Mouse (Mus musculus) forebrain, embryonic 16.5 days (tissue): ENCODE results near the gene Celf2. TPM values are rescaled to one million over a fixed set of nuclear protein-coding genes. Genes with fewer than 3 reads are reported as not detected.

Source experiments
- ATAC-seq: fragments of 200-750 bp; cut with Nextera tagmentation; 2 replicates; pipeline ENCODE4 v1.8.0; 2017; ENCODE audit warnings: mild to moderate bottlenecking, moderate library complexity
- H3K27ac ChIP-seq: fragments of 300-500 bp; sonication (generic); 2 replicates; pipeline ENCODE4 v1.5.1; 2014; ENCODE audit warnings: low read length, control low read depth
- H3K27me3 ChIP-seq: fragments of 300-500 bp; sonication (generic); replicated peaks from 2 replicates; pipeline ENCODE4 v1.6.1; 2014; ENCODE audit warnings: low read length; ENCODE audit not compliant: control insufficient read depth, insufficient read depth
- H3K36me3 ChIP-seq: fragments of 300-500 bp; sonication (generic); 2 replicates; pipeline ENCODE4 v1.6.1; 2014; ENCODE audit not compliant: control insufficient read depth, insufficient read depth
- H3K4me1 ChIP-seq: fragments of 300-500 bp; sonication (generic); replicated peaks from 2 replicates; pipeline ENCODE4 v1.6.1; 2014; ENCODE audit warnings: low read length; ENCODE audit not compliant: control insufficient read depth, insufficient read depth
- H3K4me2 ChIP-seq: fragments of 300-500 bp; sonication (generic); 2 replicates; pipeline ENCODE4 v1.6.1; 2014; ENCODE audit warnings: mild to moderate bottlenecking, low read length, control low read depth
- H3K4me3 ChIP-seq: fragments of 300-500 bp; sonication (generic); replicated peaks from 2 replicates; pipeline ENCODE4 v1.5.1; 2014; ENCODE audit warnings: mild to moderate bottlenecking, low read length, control low read depth
- H3K9ac ChIP-seq: fragments of 300-500 bp; sonication (generic); replicated peaks from 2 replicates; pipeline ENCODE4 v1.6.1; 2014; ENCODE audit warnings: low read depth, low read length, control low read depth
- H3K9me3 ChIP-seq: fragments of 300-500 bp; sonication (generic); 2 replicates; pipeline ENCODE4 v1.6.1; 2016; ENCODE audit warnings: low read length; ENCODE audit not compliant: control insufficient read depth
- WGBS: fragments of 180-500 bp; shearing (Covaris S2); extraction: QIAGEN DNeasy Blood & Tissue Kit; methylation state at CpG from one replicate; pipeline ENCODE4 v1.1.7; 2014; 5-methylcytosine and 5-hydroxymethylcytosine counted together
- polyA plus RNA-seq: library from polyadenylated mRNA; unstranded; fragments of >200 nt; fragmentation: Nextera tagmentation; extraction: Ambion mirVana; gene quantifications from 2 replicates; pipeline ENCODE4 v1.2.1, GENCODE M21; 2015

The Celf2 gene
- polyA plus RNA-seq, 1 experiment from 2014 or later = 348 TPM

DNA sequence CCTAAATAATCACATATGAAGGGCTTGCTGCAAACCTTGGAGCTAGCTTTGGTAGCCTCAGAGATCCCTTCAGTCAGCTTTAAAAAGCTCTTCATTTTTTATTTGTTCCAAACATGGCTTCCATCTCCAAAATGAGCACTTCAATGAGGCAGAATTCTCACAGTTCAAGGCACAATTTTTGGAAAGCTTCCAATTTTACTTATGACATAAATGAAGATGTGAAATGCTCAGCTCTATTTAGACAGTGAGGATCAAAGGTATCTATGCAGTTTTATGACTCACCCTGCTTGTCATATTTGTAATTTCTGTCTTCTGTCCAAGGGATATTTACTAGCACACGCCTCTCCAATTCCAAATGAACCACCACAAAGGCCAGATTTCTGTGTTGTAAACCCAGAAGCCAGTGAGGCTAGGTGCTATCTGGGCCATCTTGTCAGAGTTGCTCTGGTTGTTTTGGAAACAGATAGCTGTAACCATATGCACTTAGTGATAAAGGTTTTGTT lies 940.3 kb downstream of the Celf2 start:
- no peak overlapping the region for H3K4me3 ChIP-seq
- no peaks in the 10 kb centered on the region for H3K27me3 ChIP-seq
- H3K9me3 ChIP-seq = no peaks in the 10 kb centered on the region
- no peaks in the 10 kb centered on the region for H3K36me3 ChIP-seq
- H3K27ac ChIP-seq = no peak overlapping the region
- no peak for ATAC-seq
- WGBS = 84% methylated on average over 1 of the region's 1 CpGs
- peaks cover 7% of the 10 kb centered on the region for H3K4me1 ChIP-seq
- H3K4me2 ChIP-seq = no peak overlapping the region
- no peak overlapping the region for H3K9ac ChIP-seq

DNA sequence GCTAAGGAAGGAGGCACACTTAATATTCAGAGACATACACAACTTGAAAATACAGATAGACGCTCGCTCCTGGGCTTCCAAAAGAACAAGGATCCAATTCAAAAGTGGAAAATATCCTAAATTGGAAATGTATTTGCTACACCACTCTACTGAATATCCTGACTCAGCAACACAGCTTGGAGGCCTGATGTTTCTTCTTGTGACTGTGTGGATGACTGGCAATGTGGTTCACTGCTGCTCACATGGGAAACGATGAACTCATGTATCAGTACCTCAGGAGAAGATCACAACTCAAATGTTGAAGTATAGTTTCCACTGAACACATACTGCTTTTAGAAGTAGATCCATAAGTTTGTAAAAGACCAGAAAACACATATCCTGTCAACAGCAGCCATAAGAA lies 944.2 kb downstream of the Celf2 start:
- WGBS = 87% methylated on average over 3 of the region's 3 CpGs
- ATAC-seq = no peak
- no peak overlapping the region for H3K4me2 ChIP-seq

GRCm38 (mm10) chr2:6561337-6561736 lies 948.0 kb downstream of the Celf2 start:
- H3K36me3 ChIP-seq = peaks cover 12% of the 10 kb centered on the region
- WGBS = 96% methylated on average over 3 of the region's 3 CpGs
- no peak overlapping the region for H3K9ac ChIP-seq
- no peaks in the 10 kb centered on the region for H3K27me3 ChIP-seq
- H3K4me2 ChIP-seq = no peak overlapping the region
- no peak for ATAC-seq
- no peak overlapping the region for H3K27ac ChIP-seq
- no peaks in the 10 kb centered on the region for H3K4me1 ChIP-seq
- no peak overlapping the region for H3K4me3 ChIP-seq
- no peaks in the 10 kb centered on the region for H3K9me3 ChIP-seq

More for the DNA sequence above, 944.2 kb downstream of the Celf2 start:
- H3K27ac ChIP-seq = no peak overlapping the region
- H3K9ac ChIP-seq = no peak overlapping the region
- H3K36me3 ChIP-seq = no peaks in the 10 kb centered on the region
- peaks cover 3% of the 10 kb centered on the region; the same call in 1 of the 2 replicates for H3K4me1 ChIP-seq
- H3K4me3 ChIP-seq = no peak overlapping the region
- no peaks in the 10 kb centered on the region for H3K9me3 ChIP-seq
- H3K27me3 ChIP-seq = no peaks in the 10 kb centered on the region

DNA sequence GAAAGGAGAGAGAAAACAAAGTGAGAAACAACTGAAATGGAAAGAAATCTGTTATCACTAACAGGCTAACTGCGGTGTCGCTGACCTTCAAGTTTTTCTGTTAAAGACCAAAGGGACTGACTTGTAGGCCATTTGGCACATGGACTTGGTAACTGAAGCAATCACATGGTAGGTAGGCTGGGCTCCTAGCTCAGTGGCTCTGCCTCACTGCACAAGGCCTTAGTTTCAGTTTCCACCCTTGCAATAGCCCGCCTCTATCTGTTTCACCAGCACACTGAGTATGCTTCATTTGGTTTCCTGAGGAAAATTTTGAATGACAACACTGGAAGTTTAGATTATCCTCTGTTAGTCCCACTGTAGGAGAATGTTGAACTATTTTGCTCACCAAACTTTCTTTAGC lies 948.6 kb downstream of the Celf2 start:
- whole genome bisulfite sequencing = 98% methylated on average over 3 of the region's 3 CpGs
- no peak for ATAC-seq
- H3K4me3 ChIP-seq = no peak overlapping the region
- H3K36me3 ChIP-seq = peaks cover 12% of the 10 kb centered on the region
- H3K27ac ChIP-seq = no peak overlapping the region
- no peak overlapping the region for H3K9ac ChIP-seq
- no peaks in the 10 kb centered on the region for H3K27me3 ChIP-seq
- H3K9me3 ChIP-seq = no peaks in the 10 kb centered on the region
- H3K4me1 ChIP-seq = no peaks in the 10 kb centered on the region
- H3K4me2 ChIP-seq = no peak overlapping the region

DNA sequence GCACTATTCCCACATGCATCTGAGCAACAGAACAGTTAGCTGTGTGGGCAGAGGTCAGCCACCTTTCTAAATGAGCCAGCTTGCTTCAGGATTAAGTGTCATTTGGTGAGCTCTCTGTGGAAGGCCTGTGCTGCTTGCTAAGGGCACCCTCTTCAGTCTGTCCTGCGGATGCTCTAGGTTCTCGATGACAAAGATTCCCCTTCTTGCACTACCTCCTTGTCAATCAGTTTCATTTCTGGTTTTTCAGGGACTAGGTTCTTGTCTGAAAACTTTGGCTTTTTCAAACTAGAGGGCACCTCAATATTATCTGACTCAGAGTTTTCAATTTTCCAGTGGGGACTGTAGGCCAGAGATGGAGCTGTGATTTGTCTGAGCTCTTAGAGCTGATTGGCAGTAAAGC lies 949.8 kb downstream of the Celf2 start:
- 96% methylated on average over 2 of the region's 2 CpGs for WGBS
- H3K9ac ChIP-seq = no peak overlapping the region
- no peaks in the 10 kb centered on the region for H3K4me1 ChIP-seq
- ATAC-seq = no peak
- H3K9me3 ChIP-seq = no peaks in the 10 kb centered on the region
- H3K27me3 ChIP-seq = no peaks in the 10 kb centered on the region
- no peak overlapping the region for H3K4me3 ChIP-seq
- no peak overlapping the region for H3K27ac ChIP-seq
- H3K4me2 ChIP-seq = no peak overlapping the region
- peaks cover 16% of the 10 kb centered on the region for H3K36me3 ChIP-seq

DNA sequence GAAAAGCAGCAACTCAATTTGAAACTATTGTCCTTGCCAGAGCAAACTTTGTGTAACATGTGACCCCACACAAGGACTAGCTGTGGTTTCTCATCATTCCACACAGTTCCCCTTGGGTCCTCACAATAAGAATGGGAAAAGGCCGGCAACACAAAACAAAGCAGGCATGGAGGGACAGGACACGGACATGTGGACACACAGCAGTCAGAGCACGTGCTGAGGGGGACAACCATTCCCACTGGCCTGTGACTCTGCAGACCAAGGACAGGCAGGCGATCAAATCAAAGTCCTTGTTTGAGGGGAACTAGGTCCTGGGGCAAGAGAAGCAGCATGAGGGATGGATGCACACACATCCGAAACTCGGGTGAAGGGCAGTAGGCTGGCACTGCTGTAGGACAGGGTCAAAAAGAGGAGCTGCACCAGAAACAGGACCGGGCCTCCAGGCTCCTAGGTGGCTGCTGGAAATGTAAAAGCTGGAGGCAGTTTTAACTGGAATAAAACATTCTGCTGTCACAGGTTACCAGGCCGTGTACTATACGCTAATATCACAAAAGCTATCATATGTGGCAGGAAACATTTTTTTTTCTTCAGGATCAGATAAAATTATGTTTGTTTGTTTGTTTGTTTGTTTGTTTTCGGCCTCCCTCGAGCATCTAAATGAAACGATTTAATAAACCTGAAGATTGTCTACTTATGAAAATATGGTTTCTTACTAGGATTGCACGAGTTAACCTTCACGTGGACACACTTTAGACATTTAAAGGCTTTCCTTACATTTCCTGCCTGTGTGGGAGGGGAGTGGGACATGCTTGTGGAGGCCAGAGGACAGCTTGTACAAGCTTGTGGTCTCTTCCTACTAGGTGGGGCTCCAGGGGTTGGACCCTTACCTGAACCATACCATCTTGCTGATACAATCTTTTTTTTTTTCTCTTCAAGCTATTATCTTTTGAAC lies 950.8 kb downstream of the Celf2 start:
- Histone ChIP-seq H3K27ac (no peak overlapping the region), H3K9me3 (no peaks in the 10 kb centered on the region), H3K4me2 (no peak overlapping the region), H3K4me3 (no peak overlapping the region), H3K4me1 (no peaks in the 10 kb centered on the region; the same call in 1 of the 2 replicates), H3K36me3 (peaks cover 18% of the 10 kb centered on the region), H3K27me3 (no peaks in the 10 kb centered on the region), H3K9ac (no peak overlapping the region)
- no peak for ATAC-seq
- WGBS = 85% methylated on average over 14 of the region's 14 CpGs

DNA sequence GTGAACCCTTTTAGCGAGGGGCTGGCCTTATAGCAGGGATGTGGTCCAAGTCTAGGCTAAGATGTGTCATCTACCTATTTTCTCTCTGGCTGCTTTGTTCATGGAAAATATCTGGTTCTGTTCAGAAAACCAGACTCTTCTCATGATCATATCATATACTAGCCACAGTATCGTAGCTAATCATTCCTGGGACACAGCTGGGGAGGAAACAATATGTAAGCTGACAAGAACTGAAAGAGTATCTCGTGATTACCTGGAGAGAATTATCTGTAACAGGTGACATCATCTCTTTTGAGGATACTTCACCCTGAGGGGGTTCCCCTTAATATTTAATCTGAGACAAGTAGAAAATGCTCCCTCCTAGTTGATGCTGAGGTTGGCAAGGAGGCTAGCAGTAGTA lies 951.6 kb downstream of the Celf2 start:
- 76% methylated on average over 3 of the region's 3 CpGs for WGBS
- no peak overlapping the region for H3K27ac ChIP-seq
- no peaks in the 10 kb centered on the region for H3K27me3 ChIP-seq
- no peak for ATAC-seq
- peaks cover 24% of the 10 kb centered on the region for H3K36me3 ChIP-seq
- no peaks in the 10 kb centered on the region; the same call in 1 of the 2 replicates for H3K4me1 ChIP-seq
- H3K4me3 ChIP-seq = no peak overlapping the region
- H3K4me2 ChIP-seq = no peak overlapping the region
- H3K9me3 ChIP-seq = no peaks in the 10 kb centered on the region
- no peak overlapping the region for H3K9ac ChIP-seq

GRCm38 (mm10) chr2:6556913-6557312 lies 952.5 kb downstream of the Celf2 start:
- no peak overlapping the region for H3K9ac ChIP-seq
- H3K27me3 ChIP-seq = no peaks in the 10 kb centered on the region
- 80% methylated on average over 2 of the region's 2 CpGs for WGBS
- no peak for ATAC-seq
- H3K36me3 ChIP-seq = peaks cover 26% of the 10 kb centered on the region
- H3K4me1 ChIP-seq = no peaks in the 10 kb centered on the region; the same call in 1 of the 2 replicates
- no peak overlapping the region for H3K4me2 ChIP-seq
- H3K27ac ChIP-seq = no peak overlapping the region
- no peaks in the 10 kb centered on the region for H3K9me3 ChIP-seq
- H3K4me3 ChIP-seq = no peak overlapping the region

DNA sequence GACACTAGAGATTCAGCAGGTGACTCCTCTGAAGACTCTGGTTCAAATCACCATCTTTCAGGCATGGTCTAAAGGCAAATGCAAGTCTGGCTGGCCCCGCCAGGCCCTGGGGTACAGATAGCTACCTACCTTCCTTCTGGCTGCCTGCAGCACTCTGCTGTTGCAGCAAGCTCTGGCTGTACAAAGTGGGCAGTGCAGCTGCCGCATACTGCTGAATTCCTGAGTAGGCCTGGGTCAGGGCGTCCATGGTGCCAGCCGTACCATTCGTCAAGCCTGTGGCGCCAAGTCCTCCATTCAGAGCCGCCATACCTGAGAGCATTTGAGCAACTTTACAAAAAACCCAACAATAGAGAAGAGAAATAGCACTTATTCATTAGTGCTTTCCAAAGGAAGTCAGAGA lies 955.7 kb downstream of the Celf2 start:
- ATAC-seq = no peak
- Histone ChIP-seq H3K9ac (no peak overlapping the region), H3K36me3 (peaks cover 25% of the 10 kb centered on the region), H3K27ac (no peak overlapping the region), H3K9me3 (no peaks in the 10 kb centered on the region), H3K4me3 (no peak overlapping the region), H3K4me1 (no peaks in the 10 kb centered on the region; the same call in 1 of the 2 replicates), H3K4me2 (no peak overlapping the region), H3K27me3 (no peaks in the 10 kb centered on the region)
- WGBS = 77% methylated on average over 7 of the region's 7 CpGs
